10 mouse cellular contexts compared by ENCODE assay signal in the genomic region with DNA sequence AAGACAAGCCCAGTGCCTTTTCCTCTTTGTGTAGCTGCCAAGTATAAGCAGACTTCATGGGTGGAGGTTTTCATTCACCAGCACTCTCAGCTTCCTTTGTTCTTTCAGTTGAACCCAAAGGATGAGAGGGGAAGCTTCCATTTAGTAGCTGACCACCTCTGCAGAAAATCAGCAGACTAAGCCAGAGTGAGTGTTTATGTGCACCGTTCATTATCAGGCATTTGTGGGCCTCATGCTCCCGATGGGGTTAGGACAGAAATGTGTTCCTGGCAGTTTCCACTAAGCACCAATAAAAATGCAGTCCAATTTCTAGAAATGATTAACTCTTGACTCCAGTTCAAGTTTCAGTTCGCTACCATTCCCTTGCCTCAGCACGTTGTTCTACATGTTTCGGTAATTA.
DNase-seq lines count a peak whose midpoint lies in the region; ATAC-seq lines count a peak whose summit lies in the region.
"Had no signal": no experiment of that assay in that cellular context is flagged by ENCODE, and none has a peak within 500 bp of the region (broad histone marks: within the 10 kb centered on the region; RNA-seq: fewer than 3 reads in every experiment).

No protein-coding gene starts in this region.

- no peak overlapping the region for H3K27ac ChIP-seq in kidney, embryonic 14.5 days (ENCODE audit: low read depth, low read length)
- H3K27ac ChIP-seq: liver, embryonic 13.5 days had no signal

- no peak overlapping the region for H3K4me2 ChIP-seq in kidney, embryonic 14.5 days (replicated peaks; ENCODE audit: low read depth, low read length)
- H3K4me2 ChIP-seq: liver, embryonic 13.5 days had no signal

- no peak; the same call in 1 of the 2 replicates for ATAC-seq in kidney, embryonic 14.5 days (ENCODE audit: low FRiP score, low TSS enrichment)

- H3K9ac ChIP-seq in kidney, embryonic 14.5 days (ENCODE audit: low read depth, low read length): no peak overlapping the region
- H3K9ac ChIP-seq: liver, embryonic 13.5 days had no signal

- 50% methylated on average over 5 of the region's 5 CpGs for WGBS in kidney, embryonic 14.5 days

- H3K36me3 ChIP-seq in kidney, embryonic 14.5 days (ENCODE audit: control insufficient read depth, insufficient read depth, low read length): no peaks in the 10 kb centered on the region
- H3K36me3 ChIP-seq: liver, embryonic 13.5 days had no signal

- H3K9me3 ChIP-seq in kidney, embryonic 14.5 days (ENCODE audit: control insufficient read depth, low read length): no peaks in the 10 kb centered on the region
- H3K9me3 ChIP-seq: liver, embryonic 13.5 days had no signal

- no peaks in the 10 kb centered on the region for H3K27me3 ChIP-seq in kidney, embryonic 14.5 days (ENCODE audit: control insufficient read depth, insufficient read depth, low read length)
- H3K27me3 ChIP-seq: liver, embryonic 13.5 days had no signal

- H3K4me1 ChIP-seq in kidney, embryonic 14.5 days (ENCODE audit: control insufficient read depth, insufficient read depth, low read length): no peaks in the 10 kb centered on the region
- H3K4me1 ChIP-seq: liver, embryonic 13.5 days had no signal

- intact Hi-C loops in left cerebral cortex, postnatal 25 days (cut with DNase I): no loop called here

- H3K4me3 ChIP-seq in kidney, embryonic 14.5 days (ENCODE audit: low read length): no peak overlapping the region
- H3K4me3 ChIP-seq: liver, embryonic 13.5 days had no signal

- peak; percentile 53 for DNase-seq in kidney, adult 11 months
- DNase-seq in embryo, embryonic 10.5 days (ENCODE audit: low spot score): peak; percentile 28
- DNase-seq in forelimb bud, embryonic 11.5 days (ENCODE audit: low read depth, low spot score): peak; percentile 17
- DNase-seq in kidney, postnatal 36 days: peak; percentile 23 to 62
- no peak for DNase-seq in left cerebral cortex, postnatal 25 days (ENCODE audit: low spot score in 2 of 2)
- DNase-seq in adrenal gland, postnatal 25 days: no peak
- no peak for DNase-seq in frontal cortex, postnatal 10 days (ENCODE audit: low spot score in 2 of 2)
- DNase-seq: liver, embryonic 13.5 days; right cerebral cortex, postnatal 4 days had no signal

Comparison
In these comparisons a context has a peak if more than half of its experiments do, and no peak if none do; other contexts are left out.
1. DNase-seq: peak in kidney, adult 11 months (single experiment), embryo, embryonic 10.5 days (single experiment), forelimb bud, embryonic 11.5 days (single experiment) and kidney, postnatal 36 days (2 of 2); none in left cerebral cortex, postnatal 25 days (0 of 2), adrenal gland, postnatal 25 days (single experiment) and frontal cortex, postnatal 10 days (0 of 2).